Mouse (Mus musculus) heart, adult 2 months (tissue): ENCODE data around the gene Fli1. TPM values are rescaled to one million over a fixed set of nuclear protein-coding genes. Genes with fewer than 3 reads are reported as not detected.

Experiments
- DNase-seq, 2 experiments: peaks; one replicate each; pipeline ENCODE4 v3.0.0; 2021
- H3K27ac ChIP-seq: fragments of 200-600 bp; 2 replicates; pipeline ENCODE4 v1.8.1; 2022
- H3K27me3 ChIP-seq: fragments of 200-500 bp; 2 replicates; pipeline ENCODE4 v1.6.1; 2012; ENCODE audit warnings: mild to moderate bottlenecking, low read length, inconsistent platforms, mixed read lengths; ENCODE audit not compliant: control insufficient read depth, insufficient read depth
- H3K36me3 ChIP-seq: fragments of 200-500 bp; 2 replicates; pipeline ENCODE4 v1.6.1; 2012; ENCODE audit warnings: low read length, inconsistent platforms; ENCODE audit not compliant: control insufficient read depth, insufficient read depth
- H3K4me1 ChIP-seq: fragments of 200-500 bp; 2 replicates; pipeline ENCODE4 v1.6.1; 2011; ENCODE audit warnings: low read length; ENCODE audit not compliant: control insufficient read depth, insufficient read depth
- H3K4me3 ChIP-seq: fragments of 200-600 bp; 2 replicates; pipeline ENCODE4 v1.8.1; 2022
- H3K79me2 ChIP-seq: fragments of 200-500 bp; replicated peaks from 2 replicates; pipeline ENCODE4 v1.6.1; 2012; ENCODE audit warnings: mild to moderate bottlenecking, inconsistent platforms, low read length, moderate library complexity, mixed read lengths; ENCODE audit not compliant: control insufficient read depth, insufficient read depth
- H3K9ac ChIP-seq: fragments of 200-500 bp; 2 replicates; pipeline ENCODE4 v1.6.1; 2012; ENCODE audit warnings: low read depth, mild to moderate bottlenecking, control low read depth, inconsistent platforms, low read length, mixed read lengths
- CTCF ChIP-seq: fragments of 200-600 bp; IDR thresholded peaks from 2 replicates; pipeline ENCODE4 v1.8.1; 2022; ENCODE audit warnings: antibody characterized with exemption, mild to moderate bottlenecking, moderate library complexity
- EP300 ChIP-seq: fragments of 200-500 bp; IDR thresholded peaks from 2 replicates; pipeline ENCODE4 v1.6.1; 2011; ENCODE audit warnings: low read depth, low read length, control low read depth; ENCODE audit not compliant: insufficient read depth
- POLR2A ChIP-seq: fragments of 200-500 bp; IDR thresholded peaks from 2 replicates; pipeline ENCODE4 v1.6.1; 2011; ENCODE audit warnings: mild to moderate bottlenecking, low read depth, low read length, control low read depth; ENCODE audit not compliant: insufficient read depth
- WGBS: fragments of 180-500 bp; shearing (Covaris S2); methylation state at CpG from one replicate; pipeline ENCODE4 v1.1.7; 2018; 5-methylcytosine and 5-hydroxymethylcytosine counted together
- intact Hi-C: fragments of 180-260 bp; cut with DNase I; formaldehyde crosslinking; loops from one replicate; pipeline ENCODE4 v1.15.1; 2025
- polyA plus RNA-seq: library from polyadenylated mRNA; depleted of rRNA; stranded (reverse); fragments of >200 nt; gene quantifications from 2 replicates; pipeline ENCODE4 v1.2.3, GENCODE M21; 2012
- total RNA-seq, 2 experiments: library from RNA; stranded (reverse); gene quantifications; 2 replicates each; pipeline ENCODE4 v1.2.3; 2021

Fli1 gene
- total and polyA plus RNA-seq, 3 experiments, result 14.9 to 28.2 (median 23.5) TPM

DNA sequence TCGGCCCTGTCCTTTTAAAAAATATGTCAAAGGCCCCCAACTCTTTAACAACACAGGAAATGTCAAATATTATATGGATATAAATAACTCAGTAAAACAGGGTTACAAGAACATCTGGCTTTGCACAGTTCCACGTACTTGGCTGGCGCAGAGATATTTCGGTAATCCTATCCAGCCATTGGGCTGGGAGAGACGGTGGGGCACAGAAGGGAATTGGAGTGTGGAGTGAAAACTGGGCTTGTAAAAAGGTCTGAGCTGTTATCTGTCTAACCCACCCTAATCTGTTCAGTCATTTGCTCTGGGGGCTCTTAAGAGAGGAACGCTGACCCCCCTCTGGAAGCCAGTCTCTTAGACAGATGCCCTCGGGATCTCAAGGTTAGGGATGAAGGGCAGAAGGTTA lies 24.9 kb upstream of the Fli1 start:
- no peak overlapping the region for H3K27ac ChIP-seq
- no peaks in the 10 kb centered on the region for H3K27me3 ChIP-seq
- 62% methylated on average over 7 of the region's 7 CpGs for WGBS
- intact Hi-C loops, result no loop called here
- H3K36me3 ChIP-seq, result no peaks in the 10 kb centered on the region
- H3K79me2 ChIP-seq, result no peaks in the 10 kb centered on the region
- DNase-seq, result no peak
- H3K9ac ChIP-seq, result no peak overlapping the region
- no peaks in the 10 kb centered on the region; the same call in 1 of the 2 replicates for H3K4me1 ChIP-seq
- TF ChIP-seq POLR2A (no peak), CTCF (no peak), EP300 (no peak)
- H3K4me3 ChIP-seq, result no peak overlapping the region

DNA sequence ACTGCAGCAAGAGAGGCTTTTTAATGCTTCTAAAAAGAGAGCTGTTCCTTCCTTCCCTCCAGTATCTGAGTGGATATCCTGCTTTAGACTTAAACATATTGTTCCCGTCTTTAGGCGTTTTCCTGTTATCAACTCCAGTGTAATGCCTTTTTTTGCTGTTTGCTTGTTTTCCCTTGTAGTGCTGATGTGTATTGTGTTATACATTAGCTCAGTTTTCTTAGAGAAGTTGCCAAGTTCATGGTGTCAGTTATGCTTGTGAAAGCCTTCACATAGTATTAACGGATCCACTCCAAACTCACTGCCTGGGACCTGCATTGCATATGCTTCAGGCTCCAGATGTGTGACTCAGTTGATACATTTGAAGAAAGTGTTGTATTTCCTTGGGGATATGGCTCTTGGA lies 22.6 kb upstream of the Fli1 start:
- no peak overlapping the region for H3K9ac ChIP-seq
- 36% methylated on average over 3 of the region's 3 CpGs for WGBS
- intact Hi-C loops, result no loop called here
- H3K27ac ChIP-seq, result no peak overlapping the region
- peaks cover 4% of the 10 kb centered on the region for H3K4me1 ChIP-seq
- no peak for DNase-seq
- no peaks in the 10 kb centered on the region for H3K27me3 ChIP-seq
- TF ChIP-seq EP300 (no peak), POLR2A (no peak), CTCF (no peak)
- H3K4me3 ChIP-seq, result no peak overlapping the region
- no peaks in the 10 kb centered on the region for H3K36me3 ChIP-seq
- H3K79me2 ChIP-seq, result no peaks in the 10 kb centered on the region

DNA sequence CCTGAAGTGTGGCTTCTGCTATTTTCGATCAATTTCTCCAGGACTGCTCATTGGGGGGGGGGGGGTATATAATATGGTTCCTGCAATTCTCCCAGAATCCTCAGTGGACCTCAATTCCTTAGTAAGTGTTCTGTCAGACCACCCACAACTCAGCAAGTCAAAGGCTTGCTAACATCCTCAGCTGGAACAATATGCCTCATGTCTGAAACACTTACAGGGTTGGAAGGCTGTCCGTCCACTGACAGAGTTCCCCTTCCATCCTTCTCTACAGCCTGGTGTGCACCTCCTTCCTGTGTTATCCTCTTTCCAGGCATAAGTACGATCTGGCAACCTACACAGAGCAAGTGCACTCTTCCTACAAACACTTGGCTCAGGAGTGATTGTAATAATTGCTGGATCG lies 20.2 kb upstream of the Fli1 start:
- H3K79me2 ChIP-seq, result no peaks in the 10 kb centered on the region
- H3K36me3 ChIP-seq, result no peaks in the 10 kb centered on the region
- H3K27me3 ChIP-seq, result 0 out of 2 replicates have a peak, but pooled peaks cover 1% of the 10 kb centered on the region
- no peak overlapping the region for H3K4me3 ChIP-seq
- no peak overlapping the region for H3K9ac ChIP-seq
- no peak overlapping the region for H3K27ac ChIP-seq
- DNase-seq, result no peak
- TF ChIP-seq EP300, result no peak
- intact Hi-C loops, result loop anchor here (2.0 to 5.0 kb wide), 2 partner anchors 106 to 158 kb away; no protein-coding TSS in a partner anchor
- H3K4me1 ChIP-seq, result peaks cover 4% of the 10 kb centered on the region
- WGBS, result 51% methylated on average over 4 of the region's 4 CpGs

DNA sequence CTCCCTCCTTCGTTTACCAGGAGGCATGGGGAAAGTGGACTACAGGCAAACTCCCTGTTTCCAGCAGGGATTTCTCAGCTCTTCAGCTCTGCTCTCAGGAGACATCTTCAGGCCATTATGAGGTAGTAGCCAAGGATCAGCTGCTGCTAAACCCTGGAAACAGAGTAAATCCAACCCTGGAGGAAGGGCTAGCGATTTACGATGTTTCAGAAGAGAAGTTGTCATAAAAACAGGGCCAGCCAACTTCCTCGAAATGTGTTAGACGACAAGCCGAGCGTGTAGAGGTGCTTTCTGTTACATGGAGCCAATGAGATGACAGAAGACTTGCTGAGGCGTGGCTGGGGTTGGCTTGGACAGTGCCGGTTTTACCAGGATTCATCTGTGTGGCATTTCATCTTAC lies 19.7 kb upstream of the Fli1 start:
- intact Hi-C loops, result loop anchor here (2.0 to 5.0 kb wide), 2 partner anchors 105 to 158 kb away; no protein-coding TSS in a partner anchor
- H3K36me3 ChIP-seq, result no peaks in the 10 kb centered on the region
- TF ChIP-seq POLR2A (no peak), CTCF (peak; percentile 82), EP300 (peak; percentile 52; the same call in 1 of the 2 replicates)
- H3K79me2 ChIP-seq, result no peaks in the 10 kb centered on the region
- H3K27ac ChIP-seq, result no peak overlapping the region
- H3K27me3 ChIP-seq, result 0 out of 2 replicates have a peak, but pooled peaks cover 1% of the 10 kb centered on the region
- no peak overlapping the region for H3K4me3 ChIP-seq
- peaks cover 4% of the 10 kb centered on the region for H3K4me1 ChIP-seq
- H3K9ac ChIP-seq, result peak overlapping the region; percentile 48; the same call in 1 of the 2 replicates
- peak in 1 of 2 experiments; percentile 39 for DNase-seq
- WGBS, result 18% methylated on average over 9 of the region's 9 CpGs

DNA sequence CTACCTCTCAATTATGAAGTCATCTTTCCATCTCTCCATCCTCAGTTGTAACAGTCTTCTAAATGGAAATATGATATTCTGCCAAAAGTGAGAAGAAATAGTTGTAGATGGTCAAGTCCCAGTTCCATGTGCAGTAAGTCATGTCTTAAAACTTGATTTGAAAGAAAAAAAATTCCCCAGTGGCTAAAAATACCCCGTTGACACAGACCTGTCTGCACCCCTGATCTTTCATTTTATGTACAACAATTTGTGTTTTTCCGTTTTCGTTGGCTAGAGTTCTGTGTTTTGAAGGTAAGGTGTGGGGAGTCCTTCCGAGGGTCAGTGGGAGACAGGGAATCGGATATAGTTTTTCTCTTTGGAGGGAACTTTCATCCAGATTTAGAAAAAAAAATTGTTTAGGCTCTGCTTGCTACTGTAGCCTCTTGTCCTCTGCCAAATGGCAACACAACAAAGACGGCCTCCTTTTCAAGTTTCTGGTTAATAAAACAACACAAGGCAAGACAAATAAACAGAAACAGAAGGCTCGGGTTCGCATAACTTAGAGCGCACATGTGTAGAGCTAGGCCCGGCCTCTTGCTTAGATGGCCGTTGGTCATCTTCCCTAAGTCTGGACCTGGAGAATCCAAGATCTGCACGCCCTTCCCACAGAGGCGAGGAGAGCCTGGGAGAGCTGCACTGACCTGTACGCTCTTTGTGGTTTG lies 18.7 kb upstream of the Fli1 start:
- Histone ChIP-seq H3K79me2 (no peaks in the 10 kb centered on the region), H3K9ac (no peak overlapping the region), H3K36me3 (no peaks in the 10 kb centered on the region), H3K27me3 (0 out of 2 replicates have a peak, but pooled peaks cover 1% of the 10 kb centered on the region), H3K4me3 (no peak overlapping the region), H3K4me1 (peaks cover 4% of the 10 kb centered on the region), H3K27ac (no peak overlapping the region)
- DNase-seq, result no peak
- TF ChIP-seq CTCF (no peak), EP300 (no peak), POLR2A (no peak)
- intact Hi-C loops, result loop anchor here (5.0 kb wide), 1 partner anchor 104 kb away; no protein-coding TSS in a partner anchor
- WGBS, result 90% methylated on average over 14 of the region's 14 CpGs

DNA sequence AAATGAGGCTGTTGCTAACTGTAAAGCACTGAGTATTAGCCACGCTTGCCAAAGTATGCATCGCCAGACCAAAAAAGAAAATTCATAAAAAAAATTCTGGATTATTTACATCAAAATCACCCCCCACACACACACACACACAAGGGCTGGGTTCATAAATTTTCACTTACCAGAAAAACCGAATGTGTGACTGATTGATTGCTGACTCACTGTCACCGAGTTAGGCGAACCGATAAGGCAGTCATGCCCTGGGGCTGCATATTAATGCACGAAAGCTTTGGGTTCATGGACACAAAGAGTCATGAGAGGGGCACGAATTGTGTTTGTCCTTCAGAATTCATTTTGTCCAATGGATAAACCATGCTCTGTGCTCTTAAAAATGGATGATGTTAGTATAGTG lies 17.2 kb upstream of the Fli1 start:
- TF ChIP-seq EP300 (no peak), CTCF (no peak), POLR2A (no peak)
- Histone ChIP-seq H3K36me3 (no peaks in the 10 kb centered on the region), H3K27me3 (0 out of 2 replicates have a peak, but pooled peaks cover 1% of the 10 kb centered on the region), H3K4me1 (peaks cover 4% of the 10 kb centered on the region), H3K9ac (no peak overlapping the region), H3K27ac (no peak overlapping the region), H3K4me3 (no peak overlapping the region), H3K79me2 (no peaks in the 10 kb centered on the region)
- intact Hi-C loops, result loop anchor here (5.0 kb wide), 1 partner anchor 103 kb away; no protein-coding TSS in a partner anchor
- no peak for DNase-seq
- 85% methylated on average over 8 of the region's 8 CpGs for WGBS
